Mouse (Mus musculus): ENCODE results near the gene Kcnma1. TPM values are rescaled to one million over a fixed set of nuclear protein-coding genes. Genes with fewer than 3 reads are reported as not detected.

The Kcnma1 gene
- total and polyA plus RNA-seq, 3 experiments: not detected

GRCm38 (mm10) chr14:23610054-23610453 is 404.2 kb downstream of the Kcnma1 start (continued):
- TF ChIP-seq GABPA (IDR thresholded peaks at IDR 0.05; ENCODE audit: low read depth, low read length): no peak

- no peak for DNase-seq (ENCODE audit: low read depth, low spot score)
Measured at GRCm38 (mm10) chr14:23605740-23606139, 408.6 kb downstream of the Kcnma1 start.

GRCm38 (mm10) chr14:23602937-23603336 is 411.4 kb downstream of the Kcnma1 start:
- Histone ChIP-seq H3K9ac (ENCODE audit: control insufficient read depth, low read depth, low read length, poor library complexity, severe bottlenecking) (no peak overlapping the region), H3K79me2 (ENCODE audit: control insufficient read depth, insufficient read depth, low read length, poor library complexity) (no peaks in the 10 kb centered on the region), H3K4me3 (ENCODE audit: control insufficient read depth in 1 of 2, insufficient read depth in 1 of 2, low read depth in 2 of 2, low read length in 2 of 2) (no peak overlapping the region), H3K27ac (ENCODE audit: control insufficient read depth, low read depth, low read length) (no peak overlapping the region), H3K4me1 (ENCODE audit: control insufficient read depth in 1 of 2, insufficient read depth in 2 of 2, low read length in 2 of 2) (no peaks in the 10 kb centered on the region), H3K27me3 (ENCODE audit: control insufficient read depth in 1 of 2, insufficient read depth in 2 of 2, low read length in 2 of 2) (no peaks in the 10 kb centered on the region), H3K9me3 (replicated peaks; ENCODE audit: insufficient read depth, low read length) (no peaks in the 10 kb centered on the region), H3K36me3 (ENCODE audit: control insufficient read depth in 1 of 2, insufficient read depth in 2 of 2, low read length in 2 of 2) (no peaks in the 10 kb centered on the region)
- no peak for TF ChIP-seq TCF12 (IDR thresholded peaks at IDR 0.05; ENCODE audit: low read depth, low read length)
- no peak for TF ChIP-seq RAD21 (IDR thresholded peaks at IDR 0.05; ENCODE audit: low read depth, low read length)
- no peak for TF ChIP-seq ETS1 (IDR thresholded peaks at IDR 0.05; ENCODE audit: low read depth, low read length)
- TF ChIP-seq MYB (IDR thresholded peaks at IDR 0.05; ENCODE audit: low read depth, low read length): no peak
- TF ChIP-seq ZC3H11A (IDR thresholded peaks at IDR 0.05; ENCODE audit: low read depth, low read length): no peak
- TF ChIP-seq CHD2 (IDR thresholded peaks at IDR 0.05; ENCODE audit: low read length): no peak
- TF ChIP-seq KAT2A (conservative IDR thresholded peaks at IDR 0.05; ENCODE audit: low read depth, low read length): no peak
- no peak for DNase-seq (ENCODE audit: low read depth, low spot score)

More at GRCm38 (mm10) chr14:23605740-23606139, 408.6 kb downstream of the Kcnma1 start:
- Histone ChIP-seq H3K9ac (ENCODE audit: control insufficient read depth, low read depth, low read length, poor library complexity, severe bottlenecking) (no peak overlapping the region), H3K27me3 (ENCODE audit: control insufficient read depth in 1 of 2, insufficient read depth in 2 of 2, low read length in 2 of 2) (no peaks in the 10 kb centered on the region; a peak in 1 of 4 replicates), H3K27ac (ENCODE audit: control insufficient read depth, low read depth, low read length) (no peak overlapping the region), H3K9me3 (replicated peaks; ENCODE audit: insufficient read depth, low read length) (no peaks in the 10 kb centered on the region), H3K79me2 (ENCODE audit: control insufficient read depth, insufficient read depth, low read length, poor library complexity) (no peaks in the 10 kb centered on the region), H3K4me3 (ENCODE audit: control insufficient read depth in 1 of 2, insufficient read depth in 1 of 2, low read depth in 2 of 2, low read length in 2 of 2) (no peak overlapping the region), H3K4me1 (ENCODE audit: control insufficient read depth in 1 of 2, insufficient read depth in 2 of 2, low read length in 2 of 2) (no peaks in the 10 kb centered on the region), H3K36me3 (ENCODE audit: control insufficient read depth in 1 of 2, insufficient read depth in 2 of 2, low read length in 2 of 2) (no peaks in the 10 kb centered on the region)
- TF ChIP-seq CHD1 (IDR thresholded peaks at IDR 0.05; ENCODE audit: low read depth, low read length): no peak
- TF ChIP-seq GATA1 (IDR thresholded peaks at IDR 0.05; ENCODE audit: low read depth, low read length): no peak
- no peak for TF ChIP-seq RCOR1 (IDR thresholded peaks at IDR 0.05; ENCODE audit: low read depth, low read length)
- no peak for TF ChIP-seq UBTF (IDR thresholded peaks at IDR 0.05; ENCODE audit: borderline replicate concordance, insufficient read depth, low read depth, low read length)
- no peak for TF ChIP-seq KAT2A (conservative IDR thresholded peaks at IDR 0.05; ENCODE audit: low read depth, low read length)
- TF ChIP-seq RAD21 (IDR thresholded peaks at IDR 0.05; ENCODE audit: low read depth, low read length): no peak
- no peak for TF ChIP-seq USF2 (IDR thresholded peaks at IDR 0.05; ENCODE audit: borderline replicate concordance in 1 of 2, insufficient read depth in 1 of 2, low read depth in 1 of 2, low read length in 2 of 2)
- TF ChIP-seq ELF1 (IDR thresholded peaks at IDR 0.05; ENCODE audit: low read depth, low read length): no peak
- no peak for TF ChIP-seq MAX (IDR thresholded peaks at IDR 0.05; ENCODE audit: low read length)
- TF ChIP-seq CTCF (IDR thresholded peaks at IDR 0.05 in 2 of 3, conservative IDR thresholded peaks at IDR 0.05 in 1 of 3; ENCODE audit: control insufficient read depth in 1 of 3, insufficient read depth in 1 of 3, low read depth in 2 of 3, low read length in 3 of 3, poor library complexity in 1 of 3, severe bottlenecking in 1 of 3): no peak
- no peak for TF ChIP-seq TBP (IDR thresholded peaks at IDR 0.05; ENCODE audit: low read depth, low read length)
- no peak for TF ChIP-seq SMC3 (IDR thresholded peaks at IDR 0.05; ENCODE audit: low read depth, low read length)
- no peak for TF ChIP-seq MEF2A (IDR thresholded peaks at IDR 0.05; ENCODE audit: extremely low read depth, insufficient replicate concordance, low read depth, low read length, poor library complexity, severe bottlenecking)
- no peak for TF ChIP-seq TAL1 (IDR thresholded peaks at IDR 0.05; ENCODE audit: low read length)
- no peak for TF ChIP-seq MYC (IDR thresholded peaks at IDR 0.05; ENCODE audit: low read depth, low read length)
- no peak for TF ChIP-seq MXI1 (IDR thresholded peaks at IDR 0.05; ENCODE audit: low read depth, low read length)

Data from MEL (cell line).